Mouse (Mus musculus): ENCODE measurements around the gene Myl12a.

Gene Myl12a

DNA sequence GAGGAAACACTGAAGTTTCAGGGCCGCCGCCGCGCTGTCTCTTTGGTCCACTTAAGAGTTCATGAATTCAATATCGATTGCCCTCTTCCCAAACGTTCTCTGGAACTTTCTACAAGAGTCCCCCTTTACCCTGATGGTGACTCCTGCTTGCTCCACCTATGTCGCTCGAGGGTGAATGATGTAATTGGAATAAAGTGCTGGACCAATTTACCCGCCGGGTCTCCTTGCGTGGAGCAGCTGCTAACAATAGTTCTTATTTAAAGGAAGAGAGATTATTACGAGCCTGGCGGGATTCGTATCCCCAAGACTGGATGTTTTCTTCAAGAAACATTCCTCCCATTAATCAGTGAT lies at the start of gene Myl12a:
Myl12a (minus strand) TSS at position 135 of the 351 bp plus-strand sequence.
- no peak for DNase-seq (ENCODE audit: low read depth in 1 of 2, low spot score in 2 of 2)

DNA sequence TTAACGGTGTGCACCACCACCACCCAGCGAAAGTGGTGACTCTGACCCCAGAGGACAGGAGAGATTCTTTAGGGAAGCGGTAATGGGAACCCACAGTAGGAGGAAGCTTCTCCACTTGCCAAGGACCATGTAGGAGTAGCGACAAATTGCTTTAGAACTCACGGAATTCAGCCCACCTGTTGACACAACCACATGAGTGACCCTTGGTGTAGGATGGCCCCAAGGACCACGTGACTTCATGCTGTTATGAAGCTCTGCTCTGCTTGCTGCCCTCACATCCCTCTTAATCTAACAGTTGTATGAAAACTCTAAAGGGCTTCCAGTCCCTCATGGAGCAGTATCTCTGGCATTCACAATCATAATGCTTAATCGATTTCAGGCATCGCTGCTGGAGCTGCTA lies 46.6 kb upstream of the Myl12a start:
- no peak for DNase-seq (ENCODE audit: low read depth in 1 of 2, low spot score in 2 of 2)

DNA sequence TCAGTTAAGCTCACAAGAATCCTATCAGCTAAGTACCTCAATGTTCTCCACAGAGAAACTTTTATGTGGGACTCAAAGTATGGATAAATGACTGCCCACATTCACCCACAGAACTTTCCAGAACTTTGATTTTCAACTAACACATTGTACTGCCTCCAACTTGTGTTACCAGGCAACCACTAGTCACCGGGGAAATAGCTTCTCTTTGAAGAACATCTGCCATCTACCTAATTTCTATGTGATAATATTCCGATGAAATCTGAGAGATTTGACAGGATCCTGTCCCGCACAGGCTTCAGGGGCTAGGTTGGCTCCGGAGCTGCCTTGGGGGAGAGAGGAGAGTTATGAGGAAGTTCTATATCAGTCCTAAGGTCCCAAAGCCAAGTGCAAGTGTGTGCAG lies 44.2 kb upstream of the Myl12a start:
- DNase-seq (ENCODE audit: low read depth in 1 of 2, low spot score in 2 of 2) = no peak

DNA sequence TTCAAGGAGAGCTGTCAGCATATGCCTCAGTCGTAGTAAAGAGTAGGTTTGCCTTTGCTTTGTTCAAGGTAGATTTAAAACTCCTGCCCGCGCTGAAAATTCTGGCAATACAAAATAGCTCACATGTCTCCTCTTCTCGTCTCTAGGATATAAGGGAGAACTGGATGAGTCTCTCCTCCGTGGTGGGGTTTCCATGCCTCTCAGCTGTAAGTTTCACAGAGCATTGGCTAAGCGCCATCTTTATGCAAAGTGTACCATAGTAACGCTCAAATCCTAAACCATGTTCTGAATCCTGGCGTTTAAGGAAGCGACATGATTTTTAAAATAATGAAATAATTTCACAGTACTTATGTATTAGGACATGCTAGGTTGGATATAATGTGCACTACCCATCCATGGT lies 42.9 kb upstream of the Myl12a start:
- DNase-seq (ENCODE audit: low read depth in 1 of 2, low spot score in 2 of 2) = no peak

DNA sequence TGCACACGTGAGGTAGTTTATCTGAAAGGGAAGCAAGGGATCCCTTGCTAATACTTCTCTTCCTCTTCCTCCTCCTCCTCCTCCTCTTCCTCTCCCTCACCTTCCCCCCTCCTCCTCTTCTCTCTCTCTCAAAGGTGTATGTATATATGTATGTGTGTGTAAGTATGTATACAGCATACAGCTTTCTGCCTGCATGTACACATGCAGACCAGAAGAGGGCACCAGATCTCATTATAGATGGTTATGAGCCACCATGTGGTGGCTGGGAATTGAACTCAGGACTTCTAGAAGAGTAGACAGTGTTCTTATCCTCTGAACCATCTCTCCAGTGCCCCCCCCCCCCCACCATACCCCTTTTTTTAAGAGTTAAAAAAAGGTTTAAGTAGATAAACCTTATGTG lies 40.0 kb upstream of the Myl12a start:
- DNase-seq (ENCODE audit: low read depth in 1 of 2, low spot score in 2 of 2) = no peak

DNA sequence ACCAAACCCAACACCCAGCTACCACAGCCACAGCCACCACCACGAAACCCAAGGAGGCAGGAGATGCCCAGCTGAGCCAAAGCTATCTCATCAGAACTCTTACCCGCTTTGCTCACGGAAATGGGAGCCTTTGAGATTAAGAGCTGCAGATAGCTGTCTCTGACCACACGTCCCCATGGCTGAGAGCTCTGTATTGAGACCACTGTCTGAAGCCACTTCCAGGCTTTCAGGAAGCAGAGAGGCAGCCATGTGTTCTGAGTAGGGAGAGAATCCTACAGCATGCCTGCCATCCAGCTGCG lies 37.9 kb upstream of the Myl12a start:
- DNase-seq (ENCODE audit: low read depth in 1 of 2, low spot score in 2 of 2) = no peak

DNA sequence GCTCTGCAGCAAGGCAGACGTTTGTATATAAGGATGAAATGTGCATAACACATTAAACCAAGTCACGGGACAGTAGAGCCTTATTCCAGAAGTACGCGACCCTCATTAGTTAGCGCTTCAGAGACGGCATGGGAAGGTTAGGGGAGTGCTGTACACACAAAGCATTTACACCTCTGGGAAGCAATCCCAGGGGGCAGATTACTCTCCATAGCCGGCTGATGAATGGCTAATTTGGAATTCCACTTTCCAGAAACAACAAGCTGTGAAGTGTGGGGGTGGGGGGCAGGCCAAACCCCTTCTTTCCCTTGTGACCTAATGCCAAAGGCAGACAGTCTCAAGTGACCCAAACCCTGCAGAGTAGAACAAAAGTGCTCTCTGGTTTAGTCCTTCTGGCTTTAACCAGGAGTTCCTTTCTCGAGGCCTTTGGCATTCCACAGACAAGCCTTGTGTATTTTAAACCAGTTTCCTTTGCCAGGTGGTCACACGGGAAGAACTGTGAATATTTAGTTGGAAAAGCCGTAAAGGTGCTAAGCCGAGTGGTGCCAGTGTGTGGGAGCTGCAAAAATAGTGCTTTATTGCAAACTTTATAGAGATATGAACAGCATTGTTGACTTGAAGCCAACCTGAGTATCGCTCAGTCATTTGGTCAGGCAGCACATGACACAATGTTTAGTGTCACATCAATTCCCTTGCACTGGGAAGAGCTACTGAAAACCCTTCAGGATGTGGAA lies 37.3 kb upstream of the Myl12a start:
- no peak for DNase-seq (ENCODE audit: low read depth in 1 of 2, low spot score in 2 of 2)

DNA sequence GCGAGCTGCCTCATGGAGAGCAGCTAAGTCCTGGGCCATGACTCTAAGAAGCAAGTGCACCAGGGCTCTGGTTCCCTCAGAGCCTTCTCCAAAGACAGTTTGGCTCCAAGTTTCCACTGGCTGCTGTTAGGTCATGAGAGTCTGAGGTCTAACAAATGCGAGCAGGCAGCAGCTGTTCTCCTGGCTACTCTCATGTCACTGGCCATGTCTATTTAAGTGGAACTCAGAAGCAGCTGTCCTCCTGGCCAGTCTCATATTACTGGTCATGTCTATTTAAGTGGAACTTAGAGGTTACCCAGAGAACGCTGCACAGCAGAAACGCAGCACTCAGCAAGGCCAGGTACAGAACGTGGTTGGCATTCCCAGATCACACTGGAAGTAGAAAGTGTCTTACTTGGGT lies 36.1 kb upstream of the Myl12a start:
- DNase-seq (ENCODE audit: low read depth in 1 of 2, low spot score in 2 of 2) = no peak

DNA sequence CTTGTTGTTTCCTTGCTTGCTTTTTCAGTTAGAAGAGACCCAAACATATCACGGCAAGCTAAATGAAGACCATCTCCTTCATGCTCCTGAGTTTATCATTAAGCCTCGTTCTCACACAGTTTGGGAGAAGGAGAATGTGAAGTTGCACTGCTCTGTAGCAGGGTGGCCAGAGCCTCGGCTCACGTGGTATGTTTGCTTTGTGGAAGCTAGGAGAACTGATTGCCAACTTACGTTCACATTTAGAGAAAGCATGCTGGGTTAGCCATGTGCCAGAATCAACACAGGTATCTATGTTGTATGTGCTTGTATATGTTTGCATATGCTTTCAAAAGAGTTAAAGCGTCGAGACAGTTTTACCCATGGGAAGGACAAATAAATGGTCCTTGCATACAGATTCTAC lies 34.5 kb upstream of the Myl12a start:
- DNase-seq (ENCODE audit: low read depth in 1 of 2, low spot score in 2 of 2) = no peak

DNA sequence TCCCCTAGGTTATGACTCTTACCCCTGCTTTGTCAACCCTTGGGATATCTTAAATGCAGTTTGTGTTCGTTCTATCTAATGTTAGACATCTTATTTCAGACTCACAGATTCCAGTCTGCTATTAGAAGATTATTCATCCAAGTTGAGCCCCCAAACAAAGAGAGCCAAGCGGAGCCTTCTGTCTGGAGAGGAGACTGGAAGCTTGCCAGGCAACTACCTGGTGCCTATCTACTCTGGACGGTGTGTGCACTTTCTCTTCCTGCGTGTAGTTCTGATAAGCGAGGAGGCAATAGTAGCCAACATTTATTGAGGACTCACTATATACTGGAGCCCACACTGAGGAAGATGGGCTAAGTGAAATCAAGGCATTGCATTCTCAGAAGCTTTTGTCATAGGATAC lies 31.8 kb upstream of the Myl12a start:
- no peak for DNase-seq (ENCODE audit: low read depth in 1 of 2, low spot score in 2 of 2)

DNA sequence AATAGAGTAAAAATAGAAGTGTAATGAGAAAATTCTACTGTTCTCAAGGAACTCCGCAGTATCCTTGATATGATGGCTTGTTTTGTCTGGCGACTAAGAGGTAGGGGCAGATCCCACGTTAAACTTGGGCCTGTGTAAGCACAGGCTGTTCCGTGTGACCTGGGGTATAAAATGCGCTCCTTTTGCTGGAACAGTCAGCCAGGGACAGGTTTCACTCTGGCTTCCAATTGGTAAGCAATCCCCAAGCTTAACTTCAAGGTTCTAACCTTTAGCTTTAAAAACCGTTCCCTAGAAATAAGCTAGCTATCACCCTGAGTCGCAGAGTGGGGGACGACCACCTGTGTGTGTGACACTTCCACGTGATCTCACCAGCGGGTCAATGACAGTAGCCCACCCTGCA lies 30.0 kb upstream of the Myl12a start:
- DNase-seq (ENCODE audit: low read depth in 1 of 2, low spot score in 2 of 2) = no peak

DNA sequence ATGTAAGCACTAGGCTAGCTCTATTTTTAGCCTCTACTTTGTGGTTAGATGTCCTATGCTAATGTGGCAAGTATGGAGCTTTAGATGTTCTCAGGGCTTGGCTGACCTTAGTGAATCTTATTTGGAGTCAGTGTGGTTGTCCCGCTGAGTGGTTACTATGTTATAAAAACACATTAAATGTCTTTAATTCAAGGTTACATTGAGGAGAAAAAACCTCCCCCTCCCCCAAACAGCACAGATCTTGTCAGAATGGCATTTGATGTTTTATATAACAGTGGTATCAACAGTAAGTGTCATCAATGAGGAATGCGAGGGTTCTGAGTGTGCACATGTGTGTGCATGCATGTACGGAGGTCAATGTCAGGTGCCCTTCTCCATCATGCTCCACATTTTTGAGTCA lies 24.5 kb upstream of the Myl12a start:
- DNase-seq (ENCODE audit: low read depth in 1 of 2, low spot score in 2 of 2) = no peak

DNA sequence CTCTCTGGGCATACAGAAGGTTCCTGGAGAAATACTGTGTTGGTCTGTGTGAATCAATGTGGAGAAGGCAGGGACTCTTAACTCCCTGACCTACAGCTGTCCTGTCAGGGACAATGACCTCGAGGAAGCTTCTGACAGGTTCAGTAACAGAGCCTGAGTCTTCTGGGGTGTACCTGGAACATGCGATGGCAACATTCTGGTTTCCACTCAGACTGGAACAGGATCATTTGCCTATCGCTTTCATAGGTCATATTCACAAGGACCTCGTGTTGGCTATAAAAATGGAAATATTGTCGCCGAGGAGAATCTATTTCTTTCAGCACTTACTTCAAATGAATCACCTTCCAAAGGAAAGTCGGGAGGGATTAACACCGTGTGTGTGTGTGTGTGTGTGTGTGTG lies 23.2 kb upstream of the Myl12a start:
- no peak for DNase-seq (ENCODE audit: low read depth in 1 of 2, low spot score in 2 of 2)

DNA sequence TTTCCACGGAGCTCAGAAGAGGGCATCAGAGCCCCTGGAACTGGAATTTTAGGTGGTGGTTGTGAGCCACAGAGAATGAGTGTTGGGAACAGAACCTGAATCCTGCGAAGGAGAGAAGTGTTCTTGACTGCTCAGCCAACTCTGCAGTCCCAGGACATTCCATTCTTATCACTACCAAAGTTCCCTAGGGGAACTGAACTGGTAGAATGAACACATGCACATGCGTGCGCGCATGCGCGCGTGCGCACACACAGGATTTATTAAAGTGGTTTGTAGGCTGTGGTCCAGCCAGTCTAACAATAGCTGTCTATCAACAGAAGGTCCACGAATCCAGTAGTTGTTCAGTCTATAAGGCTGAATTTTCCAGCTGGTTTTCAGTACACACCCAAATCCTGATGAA lies 21.4 kb upstream of the Myl12a start:
- DNase-seq (ENCODE audit: low read depth in 1 of 2, low spot score in 2 of 2) = no peak

DNA sequence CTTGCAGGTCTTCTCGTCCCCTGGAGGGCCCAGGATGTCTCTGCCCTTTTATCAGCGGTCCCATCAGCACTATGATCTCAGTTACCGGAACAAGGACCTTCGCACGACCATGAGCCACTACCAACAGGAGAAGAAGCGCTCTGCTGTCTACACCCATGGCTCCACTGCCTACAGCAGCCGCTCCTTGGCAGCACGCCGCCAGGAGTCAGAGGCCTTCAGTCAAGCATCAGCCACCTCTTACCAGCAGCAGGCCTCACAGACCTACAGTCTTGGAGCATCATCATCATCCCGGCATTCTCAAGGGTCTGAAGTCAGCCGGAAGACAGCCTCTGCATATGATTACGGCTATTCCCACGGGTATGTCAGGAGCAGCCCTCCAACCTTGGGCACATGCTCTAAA lies 20.2 kb upstream of the Myl12a start:
- DNase-seq (ENCODE audit: low read depth in 1 of 2, low spot score in 2 of 2) = no peak

DNA sequence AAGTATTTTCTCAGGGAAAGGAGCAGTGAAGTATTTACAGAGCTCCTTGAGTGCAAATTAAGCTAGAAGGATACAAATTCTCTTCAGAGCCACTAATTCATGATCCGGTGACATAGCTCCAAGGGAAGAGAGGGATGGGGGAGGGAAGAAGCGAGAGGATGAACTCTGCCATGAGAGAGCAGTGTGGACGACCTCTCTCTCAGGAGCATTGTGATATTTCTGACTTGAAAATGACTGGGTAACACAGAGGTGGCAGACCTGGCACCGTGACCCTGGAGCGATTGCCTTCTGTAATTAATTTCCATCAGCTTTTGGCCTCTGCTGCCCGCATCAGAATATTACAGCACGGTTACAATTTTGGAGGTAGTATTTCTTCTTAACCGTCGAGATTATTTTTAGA lies 17.2 kb upstream of the Myl12a start:
- no peak for DNase-seq (ENCODE audit: low read depth in 1 of 2, low spot score in 2 of 2)

DNA sequence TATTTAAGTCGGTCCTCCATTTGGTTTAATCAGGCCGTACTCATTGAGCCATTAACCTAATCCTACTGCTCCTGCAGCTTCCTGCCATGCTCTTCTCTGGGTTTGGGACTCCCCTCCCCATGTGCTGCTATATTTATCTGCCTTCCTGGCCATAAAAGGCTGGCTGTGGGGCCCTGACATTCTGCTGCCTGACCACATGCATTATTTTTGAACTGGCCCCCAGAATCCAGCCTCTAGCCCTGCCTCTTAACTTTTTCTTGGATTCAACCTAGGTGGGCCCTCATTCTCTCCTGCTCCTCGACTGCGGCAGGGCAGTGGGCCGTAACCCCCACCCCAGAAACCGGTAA lies 16.6 kb upstream of the Myl12a start:
- no peak for DNase-seq (ENCODE audit: low read depth in 1 of 2, low spot score in 2 of 2)

DNA sequence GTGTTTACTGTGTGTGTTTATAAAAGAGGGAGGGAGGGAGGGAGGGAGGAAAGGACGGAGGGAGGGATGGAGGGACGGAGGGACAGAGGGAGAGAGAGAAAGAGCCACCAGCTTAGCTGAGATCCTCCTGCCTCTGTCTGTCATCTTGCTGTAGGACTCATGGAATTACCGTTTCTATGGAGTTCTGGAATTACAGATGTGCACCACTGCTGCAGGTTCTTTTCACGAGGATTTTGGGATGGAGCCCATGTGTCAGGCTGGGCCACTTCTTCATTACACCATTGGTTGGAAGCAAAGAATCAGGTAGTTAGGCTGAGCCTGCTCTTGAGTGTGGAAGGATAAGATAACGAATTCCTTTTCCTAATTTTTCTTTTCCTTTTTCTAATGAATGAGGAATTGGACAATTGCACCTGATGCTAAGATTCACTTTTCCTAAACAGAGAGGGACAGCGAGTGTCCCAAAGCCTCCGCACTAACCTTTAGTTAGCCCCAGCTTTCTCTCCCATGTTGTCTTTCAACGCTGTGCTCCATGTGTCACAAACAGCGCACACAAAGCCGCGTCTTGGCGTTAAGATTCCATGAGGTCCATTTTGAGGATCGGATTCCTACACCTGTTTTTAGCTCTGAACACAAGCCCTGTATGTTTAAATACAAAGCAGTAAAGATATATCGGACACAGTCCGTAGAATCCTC lies 16.1 kb upstream of the Myl12a start:
- DNase-seq (ENCODE audit: low read depth in 1 of 2, low spot score in 2 of 2) = no peak

DNA sequence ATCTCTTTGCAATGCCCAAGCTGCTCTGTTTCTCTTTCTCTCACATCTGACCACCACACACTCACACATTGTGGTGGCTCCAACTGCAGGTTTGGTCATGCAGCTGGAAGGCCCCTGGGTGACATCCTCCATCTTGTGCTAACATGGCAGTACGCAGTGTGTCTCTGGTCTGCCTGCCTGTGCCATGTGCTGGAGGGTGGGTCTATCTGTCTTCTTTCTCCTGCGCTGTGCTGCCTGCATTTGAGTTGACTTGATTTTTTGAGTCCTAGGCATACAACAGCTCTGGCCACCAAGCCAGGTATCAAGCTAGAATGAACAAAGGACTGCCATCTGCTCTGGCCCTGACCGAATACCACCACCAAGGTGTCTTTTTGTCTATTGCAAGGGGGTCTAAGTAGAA lies 15.5 kb upstream of the Myl12a start:
- DNase-seq (ENCODE audit: low read depth in 1 of 2, low spot score in 2 of 2) = no peak

DNA sequence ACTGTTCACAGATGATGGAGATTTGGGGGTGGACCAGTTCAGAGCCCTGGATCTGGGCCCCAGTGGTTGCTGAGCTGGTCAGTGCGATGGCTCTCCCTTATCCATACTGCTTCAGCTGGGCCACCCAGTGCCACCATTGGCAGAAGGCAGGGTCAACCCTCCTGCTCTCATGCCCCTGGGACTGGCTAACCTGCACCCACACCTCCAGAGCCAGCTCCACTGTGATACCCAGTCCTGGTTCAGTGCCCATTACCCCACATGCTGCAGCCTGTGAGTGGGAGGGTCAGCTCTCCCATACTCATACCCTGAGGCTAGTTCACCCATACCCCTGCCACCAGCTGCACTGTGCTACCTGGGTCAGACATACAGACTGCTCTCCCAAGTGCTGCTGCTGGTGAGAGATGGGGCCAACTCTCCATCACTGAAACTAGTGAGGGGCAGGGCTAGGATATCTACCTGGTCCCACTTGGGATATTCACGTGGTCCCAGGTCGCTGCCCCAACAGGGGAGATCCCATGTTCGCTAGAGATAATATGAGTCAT lies 14.8 kb upstream of the Myl12a start:
- no peak for DNase-seq (ENCODE audit: low read depth in 1 of 2, low spot score in 2 of 2)

DNA sequence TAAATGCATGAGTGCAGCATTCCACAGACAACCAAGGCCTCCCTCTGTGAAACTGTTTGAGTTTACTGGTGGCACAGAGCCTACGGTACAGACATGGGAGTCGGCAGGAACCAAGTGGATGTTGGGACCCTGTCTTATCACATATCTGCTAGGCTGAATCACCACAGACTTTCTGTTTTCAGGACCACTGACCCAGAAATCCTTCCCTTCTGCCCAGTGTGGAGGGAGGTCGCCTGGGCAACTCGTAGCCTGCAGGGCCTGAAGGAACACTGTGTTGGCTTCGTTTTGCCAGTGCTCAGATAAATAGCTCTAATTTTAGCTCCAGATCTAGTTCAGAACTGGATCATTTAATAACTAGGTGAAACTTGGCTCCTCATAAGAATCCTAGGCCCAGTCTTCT lies 12.2 kb upstream of the Myl12a start:
- DNase-seq (ENCODE audit: low read depth in 1 of 2, low spot score in 2 of 2) = no peak

DNA sequence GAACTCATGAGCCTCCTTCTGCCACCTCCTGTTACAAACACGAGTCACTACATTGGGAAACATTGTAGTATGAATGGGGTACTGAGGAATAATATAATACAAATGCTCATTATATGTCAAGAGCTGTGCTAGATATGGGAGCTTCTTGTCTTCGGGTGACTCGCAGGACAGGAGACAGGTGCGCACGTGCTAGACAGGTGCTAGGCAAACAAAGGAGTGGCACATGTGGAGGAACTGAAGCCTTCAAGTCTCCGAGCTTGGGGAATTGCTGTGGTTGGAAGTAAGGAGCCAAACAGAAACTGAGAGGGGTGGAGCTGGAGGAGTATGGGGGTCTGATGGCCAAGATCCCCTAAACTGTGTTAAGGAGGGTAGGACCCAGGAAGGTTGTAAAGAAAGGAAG lies 10.4 kb upstream of the Myl12a start:
- DNase-seq (ENCODE audit: low read depth in 1 of 2, low spot score in 2 of 2) = no peak

DNA sequence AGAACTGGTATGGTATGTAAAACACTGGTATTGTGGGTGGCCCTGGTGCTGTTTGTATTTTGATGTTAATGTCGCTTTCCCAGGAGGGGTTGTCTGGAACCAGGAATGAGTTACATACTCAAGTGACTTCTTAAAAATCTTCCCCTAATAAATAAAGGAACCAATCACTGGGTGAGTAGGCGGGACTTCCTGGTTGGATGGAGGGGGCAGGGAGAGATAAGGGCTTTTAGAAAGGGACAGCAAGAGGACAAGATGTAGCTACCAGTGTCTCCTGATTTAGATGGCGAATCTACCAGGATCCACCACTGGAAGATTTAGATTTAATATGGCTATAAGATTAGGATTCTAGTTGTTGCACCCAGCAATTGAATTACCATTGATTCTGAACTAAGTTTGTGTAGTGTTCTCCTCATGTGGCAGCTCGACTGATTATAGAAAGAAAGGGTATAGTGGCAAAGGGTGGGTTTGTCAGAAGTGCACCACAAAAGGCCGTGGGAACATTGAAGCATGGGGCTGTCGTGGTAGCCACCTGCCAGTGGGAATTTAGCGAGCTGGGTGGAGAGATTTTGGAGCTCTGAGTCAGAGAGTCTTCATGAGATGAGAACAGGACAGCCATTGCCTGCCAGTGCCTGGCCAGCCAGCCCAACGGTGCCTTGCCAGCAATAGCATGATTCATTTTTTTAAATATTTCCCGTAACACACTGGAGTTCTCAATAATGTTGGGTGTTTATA lies 9.4 kb upstream of the Myl12a start:
- DNase-seq (ENCODE audit: low read depth in 1 of 2, low spot score in 2 of 2) = no peak
